Mouse (Mus musculus) limb, embryonic 11.5 days (tissue): ENCODE data around the gene Guca2a. TPM values are rescaled to one million over a fixed set of nuclear protein-coding genes. Genes with fewer than 3 reads are reported as not detected.

Experiments used
- ATAC-seq: fragments of 200-750 bp; cut with Nextera tagmentation; 2 replicates; pipeline ENCODE4 v1.8.0; 2017; ENCODE audit warnings: low read depth; ENCODE audit not compliant: insufficient number of reproducible peaks, low FRiP score, low TSS enrichment
- DNase-seq: peaks from one replicate; pipeline ENCODE4 v3.0.0-alpha.2; 2015; ENCODE audit warnings: low spot score
- H3K27ac ChIP-seq: fragments of 300-500 bp; sonication (generic); replicated peaks from 2 replicates; pipeline ENCODE4 v1.5.1; 2014; ENCODE audit warnings: low read depth, mild to moderate bottlenecking, low read length
- H3K27me3 ChIP-seq: fragments of 300-500 bp; sonication (generic); 2 replicates; pipeline ENCODE4 v1.6.1; 2014; ENCODE audit warnings: mild to moderate bottlenecking, low read length, mixed read lengths; ENCODE audit not compliant: control insufficient read depth, insufficient read depth
- H3K36me3 ChIP-seq: fragments of 300-500 bp; sonication (generic); 2 replicates; pipeline ENCODE4 v1.6.1; 2014; ENCODE audit warnings: mild to moderate bottlenecking, low read length, moderate library complexity, mixed read lengths; ENCODE audit not compliant: control insufficient read depth, insufficient read depth
- H3K4me1 ChIP-seq: fragments of 300-500 bp; sonication (generic); 2 replicates; pipeline ENCODE4 v1.6.1; 2014; ENCODE audit warnings: low read length, mixed read lengths; ENCODE audit not compliant: control insufficient read depth, insufficient read depth
- H3K4me2 ChIP-seq: fragments of 300-500 bp; sonication (generic); 2 replicates; pipeline ENCODE4 v1.6.1; 2014; ENCODE audit warnings: low read depth, mild to moderate bottlenecking, moderate library complexity; ENCODE audit not compliant: severe bottlenecking
- H3K4me3 ChIP-seq: fragments of 300-500 bp; sonication (generic); 2 replicates; pipeline ENCODE4 v1.5.1; 2014; ENCODE audit warnings: low read depth, low read length
- H3K9ac ChIP-seq: fragments of 300-500 bp; sonication (generic); 2 replicates; pipeline ENCODE4 v1.6.1; 2014; ENCODE audit warnings: mild to moderate bottlenecking, low read length
- H3K9me3 ChIP-seq: fragments of 300-500 bp; sonication (generic); 2 replicates; pipeline ENCODE4 v1.6.1; 2016; ENCODE audit warnings: low read length; ENCODE audit not compliant: control insufficient read depth
- WGBS: fragments of 180-500 bp; shearing (Covaris S2); extraction: QIAGEN DNeasy Blood & Tissue Kit; methylation state at CpG from one replicate; pipeline ENCODE4 v1.1.7; 2014; 5-methylcytosine and 5-hydroxymethylcytosine counted together
- polyA plus RNA-seq: library from polyadenylated mRNA; unstranded; fragments of >200 nt; fragmentation: Nextera tagmentation; extraction: Ambion mirVana; gene quantifications from 2 replicates; pipeline ENCODE4 v1.2.1, GENCODE M21; 2014

Guca2a gene
- polyA plus RNA-seq, 1 experiment from 2014 or later: not detected

- no peak overlapping the region for H3K9ac ChIP-seq
- no peak overlapping the region for H3K4me2 ChIP-seq
- no peaks in the 10 kb centered on the region for H3K9me3 ChIP-seq
- WGBS: 79% methylated on average over 3 of the region's 3 CpGs
- H3K36me3 ChIP-seq: no peaks in the 10 kb centered on the region; the same call in 1 of the 2 replicates
- H3K4me3 ChIP-seq: no peak overlapping the region
- no peaks in the 10 kb centered on the region for H3K27me3 ChIP-seq
- no peak overlapping the region for H3K27ac ChIP-seq
- no peak for ATAC-seq
- no peak for DNase-seq
- 0 out of 2 replicates have a peak, but pooled peaks cover 3% of the 10 kb centered on the region for H3K4me1 ChIP-seq
Measured at GRCm38 (mm10) chr4:119633948-119634347, 3.6 kb upstream of the Guca2a start.

GRCm38 (mm10) chr4:119634908-119635660 lies 2.4 kb upstream of the Guca2a start:
- H3K27ac ChIP-seq: no peak overlapping the region
- no peaks in the 10 kb centered on the region for H3K9me3 ChIP-seq
- no peaks in the 10 kb centered on the region for H3K27me3 ChIP-seq
- WGBS: 68% methylated on average over 6 of the region's 6 CpGs
- no peaks in the 10 kb centered on the region for H3K36me3 ChIP-seq
- DNase-seq: no peak
- no peak overlapping the region for H3K9ac ChIP-seq
- 0 out of 2 replicates have a peak, but pooled peaks cover 3% of the 10 kb centered on the region for H3K4me1 ChIP-seq
- H3K4me2 ChIP-seq: no peak overlapping the region
- no peak for ATAC-seq
- H3K4me3 ChIP-seq: no peak overlapping the region

- WGBS: 81% methylated on average over 8 of the region's 8 CpGs
- no peak overlapping the region for H3K27ac ChIP-seq
- no peak for ATAC-seq
- 0 out of 2 replicates have a peak, but pooled peaks cover 3% of the 10 kb centered on the region for H3K4me1 ChIP-seq
- H3K9me3 ChIP-seq: no peaks in the 10 kb centered on the region
- no peak overlapping the region for H3K4me2 ChIP-seq
- H3K4me3 ChIP-seq: no peak overlapping the region
- no peak overlapping the region for H3K9ac ChIP-seq
- no peaks in the 10 kb centered on the region for H3K27me3 ChIP-seq
- H3K36me3 ChIP-seq: no peaks in the 10 kb centered on the region
- DNase-seq: no peak
Measured at GRCm38 (mm10) chr4:119635686-119636085, 1.8 kb upstream of the Guca2a start.

GRCm38 (mm10) chr4:119636731-119637130 lies 773 bp upstream of the Guca2a start:
- no peaks in the 10 kb centered on the region for H3K36me3 ChIP-seq
- H3K9ac ChIP-seq: no peak overlapping the region
- WGBS: 80% methylated on average over 7 of the region's 7 CpGs

GRCm38 (mm10) chr4:119637946-119638345 lies 442 bp downstream of the Guca2a start:
- H3K27ac ChIP-seq: no peak overlapping the region
- DNase-seq: no peak
- ATAC-seq: no peak

More at GRCm38 (mm10) chr4:119636731-119637130, 773 bp upstream of the Guca2a start:
- Histone ChIP-seq H3K4me1 (0 out of 2 replicates have a peak, but pooled peaks cover 3% of the 10 kb centered on the region), H3K27me3 (no peaks in the 10 kb centered on the region), H3K4me3 (no peak overlapping the region), H3K9me3 (no peaks in the 10 kb centered on the region), H3K4me2 (no peak overlapping the region), H3K27ac (no peak overlapping the region)
- DNase-seq (no peak), ATAC-seq (no peak)

GRCm38 (mm10) chr4:119638656-119639055 lies 1.2 kb downstream of the Guca2a start:
- no peak overlapping the region for H3K9ac ChIP-seq
- no peaks in the 10 kb centered on the region for H3K4me1 ChIP-seq
- no peaks in the 10 kb centered on the region for H3K9me3 ChIP-seq
- ATAC-seq (no peak), DNase-seq (no peak)
- no peaks in the 10 kb centered on the region for H3K27me3 ChIP-seq
- H3K27ac ChIP-seq: no peak overlapping the region
- no peak overlapping the region for H3K4me2 ChIP-seq
- no peaks in the 10 kb centered on the region for H3K36me3 ChIP-seq
- 62% methylated on average over 11 of the region's 11 CpGs for WGBS
- H3K4me3 ChIP-seq: no peak overlapping the region

More at GRCm38 (mm10) chr4:119637946-119638345, 442 bp downstream of the Guca2a start:
- Histone ChIP-seq H3K9me3 (no peaks in the 10 kb centered on the region), H3K9ac (no peak overlapping the region), H3K4me2 (no peak overlapping the region), H3K27me3 (no peaks in the 10 kb centered on the region), H3K4me3 (no peak overlapping the region), H3K4me1 (0 out of 2 replicates have a peak, but pooled peaks cover 3% of the 10 kb centered on the region), H3K36me3 (no peaks in the 10 kb centered on the region)
- 86% methylated on average over 6 of the region's 6 CpGs for WGBS

- no peaks in the 10 kb centered on the region for H3K36me3 ChIP-seq
- no peak overlapping the region for H3K4me3 ChIP-seq
- WGBS: 89% methylated on average over 4 of the region's 4 CpGs
- H3K9ac ChIP-seq: no peak overlapping the region
- no peak overlapping the region for H3K4me2 ChIP-seq
- ATAC-seq (no peak), DNase-seq (no peak)
- no peaks in the 10 kb centered on the region for H3K27me3 ChIP-seq
- H3K4me1 ChIP-seq: no peaks in the 10 kb centered on the region
- no peaks in the 10 kb centered on the region for H3K9me3 ChIP-seq
- no peak overlapping the region for H3K27ac ChIP-seq
Measured at GRCm38 (mm10) chr4:119642666-119643065, 5.2 kb downstream of the Guca2a start.

GRCm38 (mm10) chr4:119657011-119657410 lies 19.5 kb downstream of the Guca2a start:
- H3K4me3 ChIP-seq: no peak overlapping the region
- no peak overlapping the region for H3K27ac ChIP-seq
- H3K9me3 ChIP-seq: 0 out of 2 replicates have a peak, but pooled peaks cover 3% of the 10 kb centered on the region
- H3K36me3 ChIP-seq: no peaks in the 10 kb centered on the region
- H3K4me2 ChIP-seq: no peak overlapping the region
- H3K9ac ChIP-seq: no peak overlapping the region
- WGBS: 76% methylated on average over 1 of the region's 1 CpGs
- ATAC-seq: no peak
- no peaks in the 10 kb centered on the region for H3K4me1 ChIP-seq
- no peaks in the 10 kb centered on the region for H3K27me3 ChIP-seq
- DNase-seq: no peak
